Mouse (Mus musculus) urinary bladder, postnatal 36 days (tissue): ENCODE results near the gene Slx4ip.

Experiments
- DNase-seq, 2 experiments: peaks; one replicate each; pipeline ENCODE4 v3.0.0; 2022; ENCODE audit warnings: low spot score in 2 of 2, mixed read lengths in 1 of 2

Gene Slx4ip

DNA sequence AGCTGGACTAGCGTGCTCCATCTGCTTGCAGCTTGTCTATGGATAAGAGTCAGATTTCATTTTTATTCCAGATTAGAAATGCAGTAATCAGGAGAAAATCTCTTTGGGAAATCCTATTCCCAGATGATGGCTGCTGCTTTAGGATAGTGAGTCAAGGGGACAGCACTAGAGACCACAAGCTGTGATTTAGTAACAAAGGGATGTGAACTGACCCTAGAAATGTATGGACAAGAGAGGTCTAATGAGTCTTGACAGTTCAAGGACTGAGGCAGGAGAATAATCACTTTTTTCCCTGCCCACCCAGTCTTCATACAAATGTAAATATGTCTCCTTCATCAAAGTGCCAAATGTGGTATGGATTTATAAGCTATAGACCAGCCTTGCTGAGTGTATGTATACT lies 172.8 kb downstream of the Slx4ip start:
- no peak for DNase-seq

DNA sequence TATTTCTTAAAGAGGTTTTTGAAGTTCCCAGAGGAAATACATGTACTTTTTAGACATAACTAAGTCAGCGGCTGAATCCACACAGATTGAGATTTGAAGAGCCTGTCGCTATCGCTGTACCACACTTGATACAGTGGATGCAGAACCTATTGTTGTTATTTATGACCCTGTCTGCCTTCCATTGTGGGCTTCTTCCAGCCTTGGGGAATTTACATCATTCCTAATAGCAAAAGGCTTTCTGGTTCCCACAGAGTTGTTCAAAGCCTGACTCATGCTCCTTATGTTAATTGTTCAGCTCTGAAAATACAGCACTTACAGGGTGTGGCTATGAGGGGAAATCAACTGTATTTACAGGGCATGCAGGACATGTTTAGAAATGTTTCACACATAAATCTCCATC lies 173.5 kb downstream of the Slx4ip start:
- DNase-seq = no peak

DNA sequence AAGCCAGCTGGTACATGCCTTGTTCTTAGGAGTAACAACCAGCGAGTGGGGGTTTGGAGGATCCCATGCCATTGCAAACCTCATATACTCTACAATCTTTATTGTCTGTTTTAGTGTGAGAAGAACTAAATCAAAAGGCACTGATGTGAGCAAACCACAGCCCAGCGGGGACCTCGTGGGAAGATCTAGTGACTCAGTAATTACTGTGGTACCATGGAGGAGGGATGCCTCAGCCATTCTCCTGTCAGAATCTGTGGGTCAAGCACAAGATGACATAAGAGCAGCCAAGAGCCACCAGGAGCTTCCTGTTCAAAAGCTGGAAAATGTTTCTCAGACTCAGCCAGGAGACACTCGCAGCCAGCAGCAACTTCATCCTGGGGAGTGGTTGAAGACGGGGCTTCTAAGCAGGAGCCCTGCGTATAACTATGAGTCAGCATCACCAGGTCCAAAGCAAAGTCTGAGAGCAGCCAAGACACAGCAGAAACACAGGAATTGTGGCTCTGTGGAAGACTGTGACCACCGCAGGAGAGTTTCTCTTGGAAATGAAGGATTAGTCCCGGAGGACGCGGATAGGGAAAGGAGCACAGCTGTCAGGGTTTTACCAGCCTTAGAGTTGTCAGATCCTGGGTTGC lies 176.6 kb downstream of the Slx4ip start:
- no peak for DNase-seq

DNA sequence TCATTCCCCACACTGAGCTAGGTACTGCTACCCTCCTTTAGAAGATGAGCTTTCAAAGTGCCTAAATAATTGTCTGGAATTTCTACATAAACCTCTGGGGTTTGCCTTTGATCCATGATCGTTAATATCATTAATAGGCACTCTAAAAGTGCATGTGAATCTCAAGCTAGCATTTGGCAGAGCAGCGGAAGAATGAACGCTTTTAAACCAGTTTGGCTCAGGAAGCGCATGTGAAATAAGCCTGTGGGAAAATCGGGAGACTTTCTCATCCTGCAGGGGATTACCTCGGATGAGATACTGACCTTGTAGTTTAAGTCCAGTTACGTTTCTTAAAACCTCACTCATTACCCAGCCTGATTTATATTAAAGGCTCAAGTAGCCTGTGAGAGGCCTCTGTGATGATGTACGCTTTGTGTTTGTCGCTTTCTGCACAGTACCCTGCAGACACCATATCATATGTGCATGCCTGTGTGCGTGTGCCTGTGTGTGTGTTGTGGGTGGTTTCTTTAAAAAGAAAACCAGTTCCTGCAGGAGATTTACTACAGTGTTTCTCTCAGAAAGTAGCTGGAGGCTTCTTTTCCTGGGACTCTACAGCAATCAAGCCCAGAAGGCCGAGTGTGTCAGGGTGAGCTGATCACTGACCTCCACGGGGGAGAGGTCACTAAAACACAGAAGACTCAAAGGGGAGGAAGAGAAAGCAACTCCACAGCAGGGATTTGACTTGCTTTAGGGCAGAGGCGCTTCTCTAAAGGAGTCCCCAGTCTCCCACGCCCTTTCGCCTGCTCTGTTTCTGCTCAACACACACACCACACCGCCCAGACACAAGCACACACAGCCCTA lies 182.7 kb downstream of the Slx4ip start:
- no peak for DNase-seq

DNA sequence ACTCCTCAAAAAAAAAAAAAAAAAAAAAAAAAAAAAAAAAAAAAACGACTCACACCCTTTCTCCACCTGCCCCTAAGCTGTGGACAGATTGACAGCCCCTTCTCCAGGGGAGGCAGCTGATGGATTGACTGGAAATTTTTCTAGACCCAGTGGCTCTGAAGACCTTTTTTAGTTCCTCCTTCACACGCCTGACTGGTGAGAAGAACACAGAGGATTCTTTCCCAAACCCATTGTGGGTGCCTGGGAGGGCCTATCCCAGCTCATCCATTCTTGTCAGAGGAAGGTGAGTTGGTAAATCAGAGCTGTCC lies 183.2 kb downstream of the Slx4ip start:
- DNase-seq = no peak

DNA sequence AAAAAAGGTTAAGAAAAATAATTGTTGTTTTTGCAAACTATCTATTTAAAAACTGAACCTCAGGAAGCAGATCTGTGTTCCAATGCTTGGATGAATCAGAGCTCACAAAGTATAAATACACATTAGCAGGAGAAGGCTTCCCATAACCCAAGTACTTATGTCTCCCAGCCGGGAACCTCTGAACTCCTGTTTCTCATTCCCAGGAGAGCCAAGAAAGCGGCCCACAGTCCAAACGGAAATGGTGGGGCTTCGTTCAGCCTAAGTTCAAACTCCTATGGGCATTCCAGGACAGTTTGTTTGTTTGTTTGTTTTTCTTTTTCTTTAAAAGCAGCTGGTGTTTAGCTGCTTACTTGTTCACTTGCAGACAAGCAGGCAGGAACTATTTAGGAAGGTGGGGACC lies 187.8 kb downstream of the Slx4ip start:
- no peak for DNase-seq

DNA sequence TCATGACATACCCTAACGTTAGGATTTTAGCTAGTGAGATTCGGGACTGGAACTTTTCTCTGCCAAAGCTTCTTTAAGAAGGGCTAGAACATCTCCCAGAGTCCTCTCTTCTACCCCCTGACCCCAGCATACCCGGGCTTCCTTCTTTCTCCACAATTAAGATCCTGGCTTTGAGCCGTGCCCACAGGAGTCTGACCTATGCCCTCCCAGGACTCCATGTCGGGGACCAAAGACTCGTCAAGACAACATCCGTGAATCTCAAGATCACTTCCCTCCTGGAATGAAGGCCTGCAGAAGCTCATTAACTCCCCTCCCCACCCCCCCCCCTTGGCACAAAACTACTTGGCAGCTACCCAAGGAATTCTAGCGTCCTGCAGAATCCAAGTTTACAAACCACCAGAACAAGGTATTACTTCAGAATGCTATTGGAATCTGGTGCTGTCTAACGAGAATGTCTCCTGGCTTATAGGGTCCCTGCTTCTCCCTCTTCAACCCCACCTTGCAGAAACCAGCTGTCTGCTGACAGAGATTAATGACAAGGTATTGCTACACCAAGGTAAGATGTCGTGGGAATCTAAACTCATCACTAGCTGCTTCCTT lies 188.8 kb downstream of the Slx4ip start:
- DNase-seq = no peak

DNA sequence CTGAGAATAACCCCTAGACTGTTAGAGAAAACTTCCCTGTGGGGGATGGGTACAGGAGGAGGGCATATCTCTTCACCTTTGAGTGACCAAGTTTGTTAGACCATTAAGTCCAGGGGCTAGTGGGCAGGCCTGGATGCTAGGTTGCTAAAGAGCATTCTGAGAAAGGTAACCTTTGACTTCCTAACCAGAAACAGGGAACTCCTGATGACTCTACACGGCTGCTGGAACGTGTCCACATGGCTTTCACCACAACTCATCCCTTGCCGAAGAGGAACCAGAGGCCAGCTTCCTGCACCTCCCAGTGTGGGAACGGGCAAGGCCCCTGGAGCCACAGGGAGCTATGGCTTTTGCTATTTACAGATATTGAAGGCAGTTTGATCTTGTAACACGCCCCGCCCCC lies 189.4 kb downstream of the Slx4ip start:
- DNase-seq = no peak

DNA sequence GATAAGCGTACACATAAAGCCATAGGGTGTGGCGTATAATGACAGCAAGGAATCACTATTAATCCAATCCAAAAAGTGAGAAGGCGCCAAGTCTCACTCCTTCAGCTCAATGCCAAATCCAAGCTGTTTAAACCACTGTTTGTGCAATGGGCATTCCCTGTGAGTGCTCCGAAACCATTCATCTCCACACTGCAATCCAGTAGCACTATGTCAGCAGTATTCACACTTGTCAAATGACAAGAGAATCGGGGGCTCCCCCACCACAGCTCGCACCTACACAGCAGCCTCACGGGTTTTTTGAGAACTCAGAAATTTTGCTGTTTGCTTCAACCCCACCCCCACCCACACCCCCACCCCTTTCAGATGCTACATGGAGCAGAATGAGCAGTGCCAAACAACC lies 190.0 kb downstream of the Slx4ip start:
- DNase-seq = no peak

DNA sequence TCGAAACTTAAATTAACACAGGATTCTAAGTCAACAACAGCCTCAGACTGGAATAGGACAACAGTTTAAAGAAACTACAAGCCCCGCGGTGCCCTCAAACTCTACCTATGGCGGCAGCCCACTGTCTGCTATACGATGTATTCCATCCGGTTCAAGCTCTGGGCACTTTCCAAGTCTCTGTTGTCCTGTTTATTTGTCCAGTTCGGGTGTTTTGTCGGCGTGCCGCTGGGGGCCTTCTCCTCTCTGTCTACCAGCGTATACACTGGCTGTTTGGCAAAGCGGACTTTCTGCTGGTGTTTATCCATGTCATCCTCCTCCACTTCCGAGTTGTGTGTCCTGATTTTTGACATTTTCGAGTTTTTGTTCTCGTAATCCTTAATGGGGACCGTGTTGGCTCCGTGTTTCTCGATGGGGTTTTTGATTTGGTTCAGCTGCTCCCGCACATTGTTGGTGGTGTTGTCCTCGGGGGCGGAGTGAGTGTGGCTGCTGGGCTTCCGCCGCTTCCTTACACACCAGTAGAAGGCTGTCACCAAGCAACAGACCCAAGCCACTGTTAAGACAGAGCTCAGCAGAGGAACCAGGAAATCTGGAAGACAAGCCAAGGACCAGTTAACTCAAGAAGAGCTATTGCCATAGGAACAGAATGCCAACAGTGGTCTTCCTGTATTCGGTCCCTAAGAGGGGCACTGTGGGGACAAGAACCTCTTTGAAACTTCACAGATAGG lies 192.0 kb downstream of the Slx4ip start:
- no peak for DNase-seq

DNA sequence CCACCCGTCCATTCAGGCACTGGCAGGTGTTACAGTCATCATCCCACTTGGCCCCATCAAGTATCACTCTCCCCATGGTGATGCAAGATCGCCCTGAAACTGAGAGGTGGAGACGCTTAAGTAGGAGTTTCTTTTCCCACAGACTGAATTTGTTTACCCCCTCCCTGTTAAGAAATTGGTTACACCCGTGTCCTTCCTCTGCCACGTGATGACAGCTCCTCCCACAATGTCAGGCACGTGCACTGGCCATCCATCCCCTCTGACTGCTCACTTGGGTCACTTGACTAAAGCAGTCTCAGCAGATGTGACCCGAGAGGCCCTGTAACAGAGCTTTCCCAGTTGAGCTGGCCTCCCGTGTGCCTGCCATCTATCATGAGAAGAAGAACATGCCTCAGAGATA lies 194.2 kb downstream of the Slx4ip start:
- no peak for DNase-seq

DNA sequence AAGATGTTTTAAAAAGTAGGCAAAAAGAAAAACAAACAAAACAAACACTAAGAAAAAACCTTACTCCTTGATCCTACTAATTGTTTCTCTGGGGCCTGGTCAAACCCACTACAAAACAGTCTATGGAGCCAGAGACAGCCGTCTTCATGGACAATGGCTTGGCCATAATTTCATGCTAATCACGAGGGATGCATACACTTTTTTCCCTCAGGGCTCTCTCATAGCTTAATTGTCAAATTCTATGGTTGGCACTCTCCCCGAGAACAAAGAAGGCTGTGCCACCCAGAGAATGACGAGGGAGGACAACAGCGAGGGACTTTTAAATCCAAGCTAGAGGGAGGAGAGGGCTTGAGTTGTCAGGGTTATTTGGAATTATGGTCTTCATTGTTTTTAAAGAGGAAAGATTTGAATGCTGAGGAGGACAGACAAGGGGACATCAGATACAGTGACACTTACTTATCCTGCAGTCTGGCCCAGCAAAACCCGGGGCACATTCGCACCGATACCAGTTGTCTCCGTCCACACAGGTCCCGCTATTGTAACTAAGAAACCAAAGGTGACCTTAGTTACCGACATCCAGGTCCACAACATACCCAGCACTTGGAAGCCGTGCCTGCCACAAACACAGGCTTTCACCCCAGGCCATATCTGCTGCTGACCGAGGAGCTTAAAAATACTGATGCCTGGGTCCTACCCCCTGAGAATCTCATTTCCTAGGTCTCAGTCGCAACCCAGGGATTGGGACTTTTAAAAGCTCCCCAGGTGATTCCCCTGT lies 195.8 kb downstream of the Slx4ip start:
- no peak for DNase-seq

DNA sequence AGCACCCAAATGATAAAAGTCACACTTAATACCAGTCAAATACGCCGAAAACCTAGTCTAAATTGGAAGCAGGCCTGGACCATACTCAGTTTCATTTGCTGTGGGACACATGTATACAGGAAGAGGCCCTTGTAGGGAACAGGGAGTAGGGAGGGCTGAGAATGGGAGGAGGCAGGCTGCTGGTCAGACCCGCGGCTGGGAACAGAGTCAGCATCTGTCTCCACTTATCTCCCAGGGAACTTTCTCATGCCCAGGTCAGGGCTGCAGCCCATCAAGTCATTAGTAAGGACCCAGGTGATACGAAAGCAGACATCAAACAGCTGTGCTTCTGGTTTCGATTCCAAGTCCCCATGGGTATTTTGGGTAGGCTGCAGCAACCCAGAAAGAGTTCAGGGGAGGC lies 196.7 kb downstream of the Slx4ip start:
- DNase-seq = no peak

DNA sequence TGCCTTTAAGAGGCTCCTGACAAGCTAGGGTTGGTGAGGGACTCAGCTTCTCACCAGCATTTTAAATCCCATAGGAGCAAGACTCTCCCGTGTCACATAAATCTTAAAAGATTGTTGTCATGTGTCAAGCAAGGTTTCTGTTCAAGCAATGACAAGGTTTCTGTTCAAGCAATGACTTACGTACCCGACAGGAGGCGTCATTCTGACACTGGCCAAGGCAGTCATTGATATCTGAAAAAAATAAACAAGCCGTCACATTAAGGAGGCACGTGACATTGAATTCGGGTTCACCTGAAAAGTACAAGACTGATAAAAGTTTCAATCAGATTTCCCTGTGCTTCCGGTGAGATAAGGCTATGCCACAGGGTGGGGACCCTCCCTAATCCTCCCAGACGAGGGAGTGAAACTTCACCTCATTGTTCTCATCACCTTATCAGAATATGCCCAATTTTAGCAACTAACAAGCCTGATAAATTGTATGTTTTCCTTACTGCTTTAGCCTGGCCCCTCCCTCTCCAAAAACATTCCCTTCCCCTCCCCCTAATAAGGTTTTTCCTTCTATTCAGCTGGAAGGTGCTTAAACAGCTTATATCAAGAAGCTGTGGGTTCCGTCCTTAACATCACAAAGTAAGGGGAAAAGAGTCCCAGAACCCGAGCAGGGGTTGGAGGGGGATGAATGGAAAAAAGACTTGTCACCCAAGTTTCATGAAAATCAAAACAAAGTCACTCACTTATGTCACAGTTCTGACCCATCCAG lies 200.9 kb downstream of the Slx4ip start:
- no peak for DNase-seq

DNA sequence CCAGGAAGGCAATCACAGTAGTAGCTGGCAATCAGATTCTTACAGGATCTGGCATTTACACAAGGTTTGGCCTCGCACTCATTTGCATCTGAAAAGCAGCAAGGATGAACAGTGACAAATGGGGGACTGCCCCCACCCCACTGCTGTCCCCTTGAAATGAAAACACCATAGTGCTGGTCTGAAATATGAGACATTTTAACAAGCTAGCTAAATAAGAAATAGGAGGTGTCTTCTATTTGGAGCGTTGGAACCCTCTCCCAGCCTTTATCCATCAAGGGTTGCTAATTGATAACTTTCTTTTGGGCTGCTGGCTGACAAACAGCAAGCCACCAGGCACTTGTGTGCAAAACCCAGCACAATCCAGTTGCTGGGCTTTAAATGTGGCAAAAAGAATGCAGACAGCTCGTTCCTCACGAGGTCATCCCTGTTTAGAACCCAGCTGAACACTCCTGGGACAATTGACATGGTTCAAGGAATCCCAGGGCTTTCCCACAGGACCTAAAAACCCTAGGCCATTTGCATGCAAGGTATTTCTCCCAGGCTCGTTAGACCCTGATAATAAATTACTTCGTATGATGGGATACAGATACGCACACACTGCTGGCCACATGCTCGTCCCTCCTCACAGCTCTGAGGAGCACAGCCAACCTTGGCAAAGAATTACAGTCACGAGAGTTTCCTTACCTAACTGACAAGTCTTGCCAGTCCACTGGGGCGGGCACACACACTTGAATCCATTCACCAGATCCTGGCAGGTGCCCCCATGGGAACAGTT lies 201.7 kb downstream of the Slx4ip start:
- DNase-seq = no peak

DNA sequence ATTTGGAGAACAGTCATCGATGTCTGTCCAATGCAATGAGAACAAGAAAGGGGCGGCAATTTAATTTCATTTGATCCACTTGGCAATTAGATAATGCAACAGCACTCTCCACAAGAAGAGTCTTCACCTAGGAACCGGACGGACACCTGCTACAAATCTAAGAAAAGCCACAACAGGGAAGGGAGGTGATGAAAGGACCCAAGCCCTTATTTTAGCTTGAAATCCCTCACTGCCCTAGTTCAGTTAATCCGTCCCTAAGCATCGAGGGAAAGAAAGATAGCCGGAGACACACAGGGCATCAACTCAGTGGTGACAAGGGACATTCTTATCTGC lies 202.2 kb downstream of the Slx4ip start:
- no peak for DNase-seq

DNA sequence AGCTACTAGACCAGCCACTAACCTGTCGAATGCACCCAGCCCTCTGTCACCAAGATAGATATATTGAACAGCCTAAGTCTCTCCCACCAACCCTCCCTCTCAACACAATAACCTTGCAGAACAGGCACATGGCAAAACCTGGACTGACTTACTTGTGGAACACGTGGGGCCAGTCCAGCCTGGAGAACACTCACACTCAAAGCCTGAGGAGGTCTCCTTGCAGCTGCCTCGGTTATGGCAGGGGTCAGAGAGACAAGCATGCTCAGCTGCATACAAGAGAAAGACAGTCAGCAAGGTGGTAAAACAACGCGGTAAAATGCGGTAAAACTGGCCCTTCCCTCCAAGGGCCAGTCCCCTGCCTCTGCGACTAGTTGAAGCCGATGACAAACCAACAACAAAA lies 203.3 kb downstream of the Slx4ip start:
- DNase-seq = no peak

DNA sequence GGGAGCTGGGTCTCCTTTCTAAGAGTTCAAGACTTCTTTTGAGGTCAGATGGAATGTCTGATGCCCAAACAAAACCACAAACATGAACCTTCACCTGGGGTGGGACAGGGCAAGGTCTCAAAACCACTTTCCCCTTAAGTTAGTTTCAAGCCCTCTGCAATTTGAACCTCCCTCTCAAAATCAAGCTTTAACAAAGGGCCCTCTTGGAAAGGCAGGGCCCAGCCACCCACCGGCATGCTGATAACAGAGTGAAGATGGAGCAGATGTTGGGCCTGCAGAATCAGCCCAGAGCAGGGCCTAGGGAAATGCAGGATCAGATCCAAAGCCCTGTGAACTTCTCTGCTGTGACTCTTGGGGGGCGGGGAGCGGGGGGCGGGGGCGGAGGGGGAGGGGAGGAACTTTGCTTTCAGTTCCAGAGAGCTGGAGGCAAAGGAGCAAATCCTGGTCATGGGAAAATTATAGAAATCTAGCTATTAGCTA lies 206.0 kb downstream of the Slx4ip start:
- no peak for DNase-seq

DNA sequence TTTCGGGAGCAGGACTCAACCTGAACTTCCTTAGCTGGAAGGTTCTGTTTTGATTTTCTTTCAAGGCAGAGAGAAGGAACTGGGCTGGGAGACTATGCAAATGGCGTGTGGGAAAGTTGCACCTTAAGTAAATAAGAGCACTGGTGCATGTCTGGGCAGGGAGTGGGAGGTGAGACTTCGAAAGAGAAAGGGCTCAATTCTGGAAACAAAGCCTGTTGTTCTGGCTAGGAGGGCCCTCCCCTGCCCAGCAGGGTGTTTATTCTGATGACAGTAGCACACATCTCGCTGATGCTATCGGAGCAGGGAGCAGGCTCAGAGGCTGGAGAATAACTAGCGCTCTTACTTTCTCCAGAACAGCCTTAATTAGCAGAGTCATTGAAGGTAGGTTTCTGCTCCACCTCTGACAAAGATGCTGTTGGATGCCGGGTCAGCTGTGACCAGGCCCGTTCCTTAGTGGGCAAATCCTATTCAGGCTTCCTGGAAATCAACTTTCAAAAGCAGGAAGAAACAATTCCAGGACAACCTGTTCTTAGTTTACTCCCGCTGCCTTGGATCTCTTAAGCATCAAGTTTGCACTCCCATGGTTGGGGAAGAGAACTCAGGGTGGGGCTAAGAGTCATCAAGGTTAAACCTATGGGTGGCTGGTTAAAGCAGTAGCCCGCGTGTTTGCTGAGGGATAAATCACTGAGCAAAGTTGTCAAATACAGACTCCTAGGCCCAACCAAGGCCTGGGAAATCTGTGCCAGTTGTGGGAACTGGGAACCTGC lies 207.4 kb downstream of the Slx4ip start:
- peak; percentile 45 to 51 for DNase-seq
